Mouse (Mus musculus): Measurements from ENCODE around the gene Sept8. TPM values are rescaled to one million over a fixed set of nuclear protein-coding genes. Genes with fewer than 3 reads are reported as not detected.

The Sept8 gene
- total RNA-seq, 1 experiment: 16.8 TPM

DNA sequence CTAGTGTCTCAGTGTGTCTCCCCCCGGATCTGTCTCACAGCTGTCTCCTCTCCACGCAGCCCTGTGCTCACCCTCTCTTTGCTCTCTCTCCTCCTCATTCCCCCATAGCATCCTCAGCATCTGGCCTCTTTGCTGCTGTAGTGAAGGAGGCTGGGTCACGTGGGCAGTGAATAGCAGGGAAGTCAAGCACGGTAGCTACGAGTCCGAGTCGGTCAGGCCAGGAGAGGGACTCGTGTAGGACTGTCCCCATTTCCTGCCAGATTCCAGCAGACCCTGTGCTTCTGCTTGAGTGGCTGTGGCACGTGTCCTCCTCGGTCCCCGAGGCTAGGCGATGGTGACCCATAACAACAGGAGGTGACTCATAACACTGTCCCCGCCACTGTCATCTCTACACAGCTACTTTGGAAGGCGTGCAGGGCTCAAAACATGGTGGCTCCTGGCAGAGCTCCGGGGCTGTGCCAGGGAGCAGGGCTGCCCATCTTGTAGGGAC, 20.0 kb downstream of the Sept8 start:
- DNase-seq (ENCODE audit: low read depth, low spot score): no peak
- TF ChIP-seq HCFC1 (IDR thresholded peaks at IDR 0.05; ENCODE audit: borderline replicate concordance, insufficient read depth, low read length): no peak
- no peak for TF ChIP-seq MAFK (IDR thresholded peaks at IDR 0.05; ENCODE audit: insufficient read depth, low read depth, low read length)
- TF ChIP-seq ZNF384 (IDR thresholded peaks at IDR 0.05; ENCODE audit: low read depth, low read length): no peak
- no peak for TF ChIP-seq CHD2 (IDR thresholded peaks at IDR 0.05; ENCODE audit: low read depth, low read length)
- no peak for TF ChIP-seq ZC3H11A (IDR thresholded peaks at IDR 0.05; ENCODE audit: borderline replicate concordance, low read depth, low read length)
- Histone ChIP-seq H3K9me3 (ENCODE audit: control insufficient read depth, insufficient read depth, low read depth, low read length) (no peaks in the 10 kb centered on the region), H3K27ac (ENCODE audit: insufficient read depth, low read depth, low read length, poor library complexity, severe bottlenecking) (no peak overlapping the region), H3K4me3 (ENCODE audit: insufficient read depth in 1 of 2, low read depth in 1 of 2, low read length in 2 of 2, poor library complexity in 1 of 2, severe bottlenecking in 1 of 2) (no peak overlapping the region), H3K9ac (ENCODE audit: insufficient read depth, low read depth, low read length, poor library complexity, severe bottlenecking) (no peak overlapping the region), H3K4me1 (ENCODE audit: control insufficient read depth in 2 of 2, insufficient read depth in 2 of 2, low read length in 2 of 2, poor library complexity in 1 of 2) (peaks cover 0 to 8% of the 10 kb centered on the region in 2 experiments; a peak in 1 of 4 replicates), H3K36me3 (ENCODE audit: control insufficient read depth, insufficient read depth, low read length, poor library complexity, severe bottlenecking) (peaks cover 25% of the 10 kb centered on the region)
- in situ Hi-C loops (cut with MboI; ENCODE audit: low sequenced_read_pairs in 2 of 2, unreplicated experiment in 2 of 2): no loop called here

DNA sequence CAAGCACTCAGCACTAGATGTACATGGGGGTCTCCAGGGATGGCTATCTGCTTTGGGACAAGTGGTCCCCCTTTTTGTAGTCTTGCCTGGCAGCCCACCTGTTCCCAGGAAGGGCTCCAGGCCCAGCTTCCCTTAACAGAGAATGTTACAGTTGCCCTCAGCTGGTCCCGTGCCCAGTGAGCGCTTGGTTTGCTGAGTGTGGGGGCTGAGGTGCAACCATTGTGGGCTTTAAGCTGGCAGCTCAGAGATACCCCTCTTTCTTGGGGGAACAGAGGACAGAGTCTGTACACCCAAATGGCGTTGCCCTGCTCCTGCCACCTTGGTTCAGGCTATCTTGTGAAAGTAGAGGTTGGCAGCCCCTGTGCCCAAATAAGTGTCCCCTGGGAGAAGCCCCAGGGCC, 21.3 kb downstream of the Sept8 start:
- Histone ChIP-seq H3K9me3 (ENCODE audit: control insufficient read depth, insufficient read depth, low read depth, low read length) (no peaks in the 10 kb centered on the region), H3K4me1 (ENCODE audit: control insufficient read depth in 2 of 2, insufficient read depth in 2 of 2, low read length in 2 of 2, poor library complexity in 1 of 2) (peaks cover 0 to 8% of the 10 kb centered on the region in 2 experiments; a peak in 1 of 4 replicates), H3K27ac (ENCODE audit: insufficient read depth, low read depth, low read length, poor library complexity, severe bottlenecking) (no peak overlapping the region), H3K4me3 (ENCODE audit: insufficient read depth in 1 of 2, low read depth in 1 of 2, low read length in 2 of 2, poor library complexity in 1 of 2, severe bottlenecking in 1 of 2) (no peak overlapping the region), H3K36me3 (ENCODE audit: control insufficient read depth, insufficient read depth, low read length, poor library complexity, severe bottlenecking) (peaks cover 16% of the 10 kb centered on the region), H3K9ac (ENCODE audit: insufficient read depth, low read depth, low read length, poor library complexity, severe bottlenecking) (no peak overlapping the region)
- DNase-seq (ENCODE audit: low read depth, low spot score): no peak
- in situ Hi-C loops (cut with MboI; ENCODE audit: low sequenced_read_pairs in 2 of 2, unreplicated experiment in 2 of 2): no loop called here
- TF ChIP-seq MAFK (IDR thresholded peaks at IDR 0.05; ENCODE audit: insufficient read depth, low read depth, low read length) (no peak), CHD2 (IDR thresholded peaks at IDR 0.05; ENCODE audit: low read depth, low read length) (no peak), ZC3H11A (IDR thresholded peaks at IDR 0.05; ENCODE audit: borderline replicate concordance, low read depth, low read length) (no peak)

DNA sequence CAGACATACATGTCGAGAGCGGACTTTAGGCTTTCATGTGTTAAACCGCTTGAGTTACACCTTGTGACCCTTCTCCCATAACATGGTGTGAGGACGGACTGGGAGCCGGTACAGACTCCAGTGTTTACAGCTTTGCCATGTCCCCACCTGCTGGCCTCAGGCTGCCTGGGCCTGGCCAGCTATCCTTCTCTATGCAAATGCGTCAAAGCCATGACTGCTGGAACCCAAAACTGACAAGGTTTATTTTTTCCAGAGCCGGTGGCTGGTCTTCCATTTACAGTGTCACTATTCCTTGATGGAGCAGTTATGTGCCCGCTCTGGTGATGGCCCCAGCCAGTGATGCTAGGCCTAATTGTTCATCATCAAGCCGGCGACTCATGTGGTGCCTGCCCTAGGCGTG, 22.2 kb downstream of the Sept8 start:
- TF ChIP-seq ZNF384 (IDR thresholded peaks at IDR 0.05; ENCODE audit: low read depth, low read length): no peak
- TF ChIP-seq HCFC1 (IDR thresholded peaks at IDR 0.05; ENCODE audit: borderline replicate concordance, insufficient read depth, low read length): no peak
- no peak for TF ChIP-seq ZC3H11A (IDR thresholded peaks at IDR 0.05; ENCODE audit: borderline replicate concordance, low read depth, low read length)
- TF ChIP-seq CHD2 (IDR thresholded peaks at IDR 0.05; ENCODE audit: low read depth, low read length): no peak
- no peak for TF ChIP-seq MAFK (IDR thresholded peaks at IDR 0.05; ENCODE audit: insufficient read depth, low read depth, low read length)
- Histone ChIP-seq H3K4me3 (ENCODE audit: insufficient read depth in 1 of 2, low read depth in 1 of 2, low read length in 2 of 2, poor library complexity in 1 of 2, severe bottlenecking in 1 of 2) (no peak overlapping the region), H3K4me1 (ENCODE audit: control insufficient read depth in 2 of 2, insufficient read depth in 2 of 2, low read length in 2 of 2, poor library complexity in 1 of 2) (peaks cover 0 to 8% of the 10 kb centered on the region in 2 experiments; a peak in 1 of 4 replicates), H3K36me3 (ENCODE audit: control insufficient read depth, insufficient read depth, low read length, poor library complexity, severe bottlenecking) (peaks cover 11% of the 10 kb centered on the region), H3K27ac (ENCODE audit: insufficient read depth, low read depth, low read length, poor library complexity, severe bottlenecking) (no peak overlapping the region), H3K9ac (ENCODE audit: insufficient read depth, low read depth, low read length, poor library complexity, severe bottlenecking) (no peak overlapping the region), H3K9me3 (ENCODE audit: control insufficient read depth, insufficient read depth, low read depth, low read length) (no peaks in the 10 kb centered on the region)
- in situ Hi-C loops (cut with MboI; ENCODE audit: low sequenced_read_pairs in 2 of 2, unreplicated experiment in 2 of 2): no loop called here
- no peak for DNase-seq (ENCODE audit: low read depth, low spot score)

DNA sequence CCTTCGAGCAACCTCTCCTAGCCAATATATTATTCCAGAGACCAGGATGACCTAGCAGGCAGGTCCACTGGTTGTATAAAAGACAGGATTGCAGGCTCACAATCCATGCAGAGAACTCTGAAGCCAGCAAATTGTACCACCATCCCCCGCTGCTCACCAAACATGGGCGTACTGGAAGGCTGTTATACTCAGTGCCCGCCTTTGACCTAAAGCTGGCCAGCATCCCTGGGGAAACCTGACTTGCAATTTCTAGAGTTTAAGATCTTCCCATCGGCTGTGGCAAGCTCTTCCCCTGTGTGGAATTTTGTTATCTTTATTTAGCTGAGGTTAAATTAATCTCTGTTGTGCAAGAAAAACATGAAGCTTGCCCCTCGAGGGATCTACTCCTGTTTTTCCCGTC, 24.0 kb downstream of the Sept8 start:
- no peak overlapping the region for H3K27ac ChIP-seq (ENCODE audit: insufficient read depth, low read depth, low read length, poor library complexity, severe bottlenecking)
- peaks cover 6% of the 10 kb centered on the region; the same call in 1 of the 2 replicates for H3K36me3 ChIP-seq (ENCODE audit: control insufficient read depth, insufficient read depth, low read length, poor library complexity, severe bottlenecking)
- TF ChIP-seq ZNF384 (IDR thresholded peaks at IDR 0.05; ENCODE audit: low read depth, low read length): no peak
- no peak for TF ChIP-seq HCFC1 (IDR thresholded peaks at IDR 0.05; ENCODE audit: borderline replicate concordance, insufficient read depth, low read length)
- TF ChIP-seq ZC3H11A (IDR thresholded peaks at IDR 0.05; ENCODE audit: borderline replicate concordance, low read depth, low read length): no peak
- TF ChIP-seq CHD2 (IDR thresholded peaks at IDR 0.05; ENCODE audit: low read depth, low read length): no peak
- no peak for TF ChIP-seq MAFK (IDR thresholded peaks at IDR 0.05; ENCODE audit: insufficient read depth, low read depth, low read length)
- no peak for DNase-seq (ENCODE audit: low read depth, low spot score)
- no peaks in the 10 kb centered on the region for H3K9me3 ChIP-seq (ENCODE audit: control insufficient read depth, insufficient read depth, low read depth, low read length)
- no peak overlapping the region for H3K9ac ChIP-seq (ENCODE audit: insufficient read depth, low read depth, low read length, poor library complexity, severe bottlenecking)
- peaks cover 0 to 8% of the 10 kb centered on the region in 2 experiments; a peak in 1 of 4 replicates for H3K4me1 ChIP-seq (ENCODE audit: control insufficient read depth in 2 of 2, insufficient read depth in 2 of 2, low read length in 2 of 2, poor library complexity in 1 of 2)
- in situ Hi-C loops (cut with MboI; ENCODE audit: low sequenced_read_pairs in 2 of 2, unreplicated experiment in 2 of 2): no loop called here
- H3K4me3 ChIP-seq (ENCODE audit: insufficient read depth in 1 of 2, low read depth in 1 of 2, low read length in 2 of 2, poor library complexity in 1 of 2, severe bottlenecking in 1 of 2): no peak overlapping the region

DNA sequence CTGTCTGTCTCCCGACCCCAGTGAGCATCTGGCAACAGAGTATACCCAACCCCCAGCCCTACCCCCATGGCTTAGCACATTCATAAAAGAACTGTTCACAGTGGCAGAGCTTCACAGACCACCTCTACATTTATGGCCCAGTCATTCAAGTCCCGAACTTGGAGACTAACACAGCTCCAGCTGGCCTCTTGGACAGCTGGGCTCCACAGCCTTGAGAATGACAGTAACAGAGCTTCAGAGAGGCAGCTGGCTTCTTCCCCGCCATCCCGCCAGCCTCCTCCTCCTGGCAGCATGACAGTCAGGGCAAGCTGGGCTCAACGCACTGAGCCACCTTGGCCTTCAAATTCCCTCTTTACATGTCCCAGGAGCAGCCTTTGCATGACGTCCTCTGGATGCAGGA, 27.2 kb downstream of the Sept8 start:
- no peak overlapping the region for H3K27ac ChIP-seq (ENCODE audit: insufficient read depth, low read depth, low read length, poor library complexity, severe bottlenecking)
- H3K36me3 ChIP-seq (ENCODE audit: control insufficient read depth, insufficient read depth, low read length, poor library complexity, severe bottlenecking): no peaks in the 10 kb centered on the region
- no peaks in the 10 kb centered on the region for H3K9me3 ChIP-seq (ENCODE audit: control insufficient read depth, insufficient read depth, low read depth, low read length)
- H3K9ac ChIP-seq (ENCODE audit: insufficient read depth, low read depth, low read length, poor library complexity, severe bottlenecking): no peak overlapping the region
- TF ChIP-seq CHD2 (IDR thresholded peaks at IDR 0.05; ENCODE audit: low read depth, low read length) (no peak), ZNF384 (IDR thresholded peaks at IDR 0.05; ENCODE audit: low read depth, low read length) (no peak), HCFC1 (IDR thresholded peaks at IDR 0.05; ENCODE audit: borderline replicate concordance, insufficient read depth, low read length) (no peak), ZC3H11A (IDR thresholded peaks at IDR 0.05; ENCODE audit: borderline replicate concordance, low read depth, low read length) (no peak), MAFK (IDR thresholded peaks at IDR 0.05; ENCODE audit: insufficient read depth, low read depth, low read length) (no peak)
- H3K4me1 ChIP-seq (ENCODE audit: control insufficient read depth in 2 of 2, insufficient read depth in 2 of 2, low read length in 2 of 2, poor library complexity in 1 of 2): peaks cover 0 to 8% of the 10 kb centered on the region in 2 experiments; a peak in 1 of 4 replicates
- DNase-seq (ENCODE audit: low read depth, low spot score): no peak
- no peak overlapping the region for H3K4me3 ChIP-seq (ENCODE audit: insufficient read depth in 1 of 2, low read depth in 1 of 2, low read length in 2 of 2, poor library complexity in 1 of 2, severe bottlenecking in 1 of 2)
- in situ Hi-C loops (cut with MboI; ENCODE audit: low sequenced_read_pairs in 2 of 2, unreplicated experiment in 2 of 2): no loop called here
